Mouse (Mus musculus) forelimb bud, embryonic 11.5 days (tissue): ENCODE measurements around the gene Zc4h2.
A peak's percentile ranks its signal among the peaks of the same experiment; 100 is the strongest.

Experiments used
- DNase-seq: peaks from one replicate; pipeline ENCODE4 v3.0.0-alpha.2; 2012; ENCODE audit warnings: low read depth, low spot score

The Zc4h2 gene

GRCm38 (mm10) chrX:95657804-95658599 lies at the start of gene Zc4h2:
TSS of gene Zc4h2 (minus strand) at chrX:95658509.
- DNase-seq, result peak; percentile 72

- DNase-seq, result no peak
Observed at GRCm38 (mm10) chrX:95687119-95687518, 28.8 kb upstream of the Zc4h2 start.

GRCm38 (mm10) chrX:95682206-95682605 lies 23.9 kb upstream of the Zc4h2 start:
- DNase-seq, result no peak

GRCm38 (mm10) chrX:95658600-95659084 lies 333 bp upstream of the Zc4h2 start:
- peak; percentile 1 for DNase-seq

- DNase-seq, result no peak
Observed at GRCm38 (mm10) chrX:95600609-95601008, 57.7 kb downstream of the Zc4h2 start.
